Mouse (Mus musculus) liver, embryonic 11.5 days (tissue): ENCODE measurements around the gene Rhbdl2. TPM values are rescaled to one million over a fixed set of nuclear protein-coding genes. Genes with fewer than 3 reads are reported as not detected.

ENCODE experiments used
- ATAC-seq: fragments of 200-750 bp; cut with Nextera tagmentation; replicated peaks from 2 replicates; pipeline ENCODE4 v1.8.0; 2017; ENCODE audit warnings: moderate number of reproducible peaks, mild to moderate bottlenecking, moderate TSS enrichment, moderate library complexity; ENCODE audit not compliant: low FRiP score
- DNase-seq: peaks from one replicate; pipeline ENCODE4 v3.0.0-alpha.2; 2017; ENCODE audit warnings: low spot score
- H3K27ac ChIP-seq: fragments of 300-500 bp; sonication (generic); 2 replicates; pipeline ENCODE4 v1.5.1; 2014; ENCODE audit warnings: mild to moderate bottlenecking, low read depth, low read length, control low read depth
- H3K27me3 ChIP-seq: fragments of 300-500 bp; sonication (generic); replicated peaks from 2 replicates; pipeline ENCODE4 v1.6.1; 2014; ENCODE audit warnings: low read length, mixed read lengths; ENCODE audit not compliant: control insufficient read depth, insufficient read depth
- H3K36me3 ChIP-seq: fragments of 300-500 bp; sonication (generic); 2 replicates; pipeline ENCODE4 v1.6.1; 2014; ENCODE audit warnings: mild to moderate bottlenecking, low read length, moderate library complexity, mixed read lengths; ENCODE audit not compliant: control insufficient read depth, insufficient read depth
- H3K4me1 ChIP-seq: fragments of 300-500 bp; sonication (generic); replicated peaks from 2 replicates; pipeline ENCODE4 v1.6.1; 2014; ENCODE audit warnings: low read length, mixed read lengths; ENCODE audit not compliant: control insufficient read depth, insufficient read depth
- H3K4me2 ChIP-seq: fragments of 300-500 bp; sonication (generic); 2 replicates; pipeline ENCODE4 v1.6.1; 2014; ENCODE audit warnings: mild to moderate bottlenecking, control low read depth, moderate library complexity
- H3K4me3 ChIP-seq: fragments of 300-500 bp; sonication (generic); 2 replicates; pipeline ENCODE4 v1.5.1; 2014; ENCODE audit warnings: low read depth, low read length, control low read depth
- H3K9ac ChIP-seq: fragments of 300-500 bp; sonication (generic); 2 replicates; pipeline ENCODE4 v1.6.1; 2014; ENCODE audit warnings: low read depth, low read length, control low read depth
- H3K9me3 ChIP-seq: fragments of 300-500 bp; sonication (generic); 2 replicates; pipeline ENCODE4 v1.6.1; 2016; ENCODE audit warnings: low read length, inconsistent platforms, mixed read lengths; ENCODE audit not compliant: control insufficient read depth
- WGBS: fragments of 180-500 bp; shearing (Covaris S2); extraction: QIAGEN DNeasy Blood & Tissue Kit; methylation state at CpG from one replicate; pipeline ENCODE4 v1.1.7; 2014; 5-methylcytosine and 5-hydroxymethylcytosine counted together
- polyA plus RNA-seq: library from polyadenylated mRNA; unstranded; fragments of >200 nt; fragmentation: Nextera tagmentation; extraction: Ambion mirVana; gene quantifications from 2 replicates; pipeline ENCODE4 v1.2.1, GENCODE M21; 2014

The Rhbdl2 gene
- polyA plus RNA-seq, 1 experiment from 2014 or later, result not detected

DNA sequence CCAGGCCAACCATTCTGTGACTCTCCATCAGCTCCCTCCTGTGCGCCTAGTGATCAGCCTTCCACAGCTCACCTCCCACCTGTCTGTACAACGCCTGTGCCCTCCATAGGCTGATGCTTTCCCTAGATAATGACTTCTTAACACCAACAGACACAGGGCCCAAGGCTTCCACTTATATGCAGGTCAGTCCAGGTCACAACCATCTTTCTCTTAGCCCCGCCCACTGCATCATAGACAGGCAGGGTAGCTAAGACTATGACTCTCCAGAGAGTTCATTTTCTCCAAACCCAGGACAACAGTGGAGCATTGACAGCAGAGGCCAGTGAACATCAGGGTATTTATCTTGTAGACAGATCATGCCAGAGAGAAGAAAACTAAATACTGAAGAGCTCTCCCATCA lies 71.7 kb downstream of the Rhbdl2 start, which contains the start of gene 4933427I04Rik:
Gene 4933427I04Rik, plus strand, starts transcription at position 301 of the 400 bp plus-strand sequence.
- DNase-seq (no peak), ATAC-seq (no peak)
- Histone ChIP-seq H3K27me3 (no peaks in the 10 kb centered on the region), H3K4me2 (no peak within 1 kb of the TSS), H3K4me3 (no peak within 1 kb of the TSS), H3K27ac (no peak within 1 kb of the TSS), H3K9me3 (no peaks in the 10 kb centered on the region), H3K4me1 (no peaks in the 10 kb centered on the region), H3K9ac (no peak within 1 kb of the TSS), H3K36me3 (no peaks in the 10 kb centered on the region)
- WGBS, result 70% methylated on average over 3 of the region's 3 CpGs

DNA sequence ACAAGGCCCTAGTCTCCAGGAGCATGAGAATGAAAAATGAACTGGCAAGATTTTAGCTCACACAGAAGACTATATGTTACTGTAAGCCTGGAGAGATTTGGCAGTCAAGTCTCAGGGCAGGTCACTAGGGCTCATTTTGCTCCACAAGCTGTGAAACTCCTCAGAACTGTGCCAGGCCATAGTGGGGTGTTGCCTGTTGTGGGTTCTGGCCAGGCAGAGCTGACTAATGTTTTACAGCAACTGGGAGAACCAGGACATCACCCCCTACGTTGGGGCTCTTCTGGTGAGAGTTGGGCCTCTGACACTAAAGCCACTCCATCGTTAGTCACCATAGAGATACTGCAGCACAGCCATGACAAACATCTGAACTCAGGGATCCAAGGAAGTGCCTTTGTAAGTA lies 72.1 kb downstream of the Rhbdl2 start:
- no peak for ATAC-seq
- WGBS, result 48% methylated on average over 2 of the region's 2 CpGs
- no peaks in the 10 kb centered on the region for H3K9me3 ChIP-seq
- no peaks in the 10 kb centered on the region for H3K27me3 ChIP-seq
- no peak for DNase-seq
- H3K4me2 ChIP-seq, result no peak overlapping the region
- no peaks in the 10 kb centered on the region for H3K4me1 ChIP-seq
- H3K27ac ChIP-seq, result no peak overlapping the region
- no peak overlapping the region for H3K4me3 ChIP-seq
- no peak overlapping the region for H3K9ac ChIP-seq
- H3K36me3 ChIP-seq, result no peaks in the 10 kb centered on the region

DNA sequence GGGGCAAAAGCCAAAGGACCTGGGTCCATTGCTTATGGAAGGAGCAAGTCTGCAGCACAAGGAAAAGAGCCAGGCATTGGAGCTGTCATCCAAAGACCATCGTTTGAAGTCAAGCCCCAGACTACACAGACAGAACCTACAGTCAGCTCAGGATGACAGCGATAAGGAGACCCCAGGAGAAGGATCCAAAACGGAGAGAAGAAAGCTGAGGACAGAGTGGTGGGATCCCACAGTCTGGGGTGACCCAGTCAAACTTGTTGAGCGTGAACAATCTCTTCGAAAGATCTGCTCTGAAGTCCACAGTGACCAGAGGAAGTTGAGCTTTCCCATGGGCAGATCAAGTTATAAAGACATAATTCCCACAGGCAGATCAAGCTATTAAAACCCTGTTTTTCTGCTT lies 72.9 kb downstream of the Rhbdl2 start:
- WGBS, result 74% methylated on average over 5 of the region's 5 CpGs
- Histone ChIP-seq H3K9me3 (no peaks in the 10 kb centered on the region), H3K27me3 (no peaks in the 10 kb centered on the region), H3K4me2 (no peak overlapping the region), H3K4me1 (no peaks in the 10 kb centered on the region), H3K9ac (no peak overlapping the region), H3K36me3 (no peaks in the 10 kb centered on the region), H3K4me3 (no peak overlapping the region), H3K27ac (no peak overlapping the region)
- DNase-seq (no peak), ATAC-seq (no peak)

Other genes starting within 250 kb of the Rhbdl2 start
- gene Macf1, start 103.5 kb upstream of the Rhbdl2 start, polyA plus RNA-seq, result 35.3 and 36.5 TPM in 2 replicates
- 312 and 323 TPM in 2 replicates for gene Ndufs5, start 69.7 kb upstream of the Rhbdl2 start, polyA plus RNA-seq
- gene Akirin1, start 37.5 kb upstream of the Rhbdl2 start, polyA plus RNA-seq, result 39.8 and 49.1 TPM in 2 replicates
- 0.07 TPM in 1 of 2 replicates, not detected in the other for gene 4933427I04Rik, start 71.8 kb downstream of the Rhbdl2 start, polyA plus RNA-seq
- 102 and 106 TPM in 2 replicates for gene Mycbp, start 117.0 kb downstream of the Rhbdl2 start, polyA plus RNA-seq
- gene Rragc, start 129.6 kb downstream of the Rhbdl2 start, polyA plus RNA-seq, result 37.8 and 39.9 TPM in 2 replicates
- not detected in 2 replicates for gene 4930535I16Rik, start 130.1 kb downstream of the Rhbdl2 start, polyA plus RNA-seq